Mouse (Mus musculus) limb, embryonic 14.5 days (tissue): ENCODE data around the gene Gm10428. TPM values are rescaled to one million over a fixed set of nuclear protein-coding genes. Genes with fewer than 3 reads are reported as not detected.

Experiments used
- ATAC-seq: fragments of 200-750 bp; cut with Nextera tagmentation; 2 replicates; pipeline ENCODE4 v1.8.0; 2017; ENCODE audit warnings: low read depth, moderate number of reproducible peaks, moderate TSS enrichment; ENCODE audit not compliant: low FRiP score
- DNase-seq: peaks from one replicate; pipeline ENCODE4 v3.0.0-alpha.2; 2015; ENCODE audit warnings: low spot score
- H3K27ac ChIP-seq: fragments of 300-500 bp; sonication (generic); replicated peaks from 2 replicates; pipeline ENCODE4 v1.5.1; 2014; ENCODE audit warnings: low read depth, mild to moderate bottlenecking, low read length, moderate library complexity, mixed read lengths
- H3K27me3 ChIP-seq: fragments of 300-500 bp; sonication (generic); 2 replicates; pipeline ENCODE4 v1.6.1; 2014; ENCODE audit warnings: low read length, mixed read lengths; ENCODE audit not compliant: control insufficient read depth, insufficient read depth
- H3K36me3 ChIP-seq: fragments of 300-500 bp; sonication (generic); 2 replicates; pipeline ENCODE4 v1.6.1; 2014; ENCODE audit warnings: mild to moderate bottlenecking, low read length, moderate library complexity, mixed read lengths; ENCODE audit not compliant: control insufficient read depth, insufficient read depth
- H3K4me1 ChIP-seq: fragments of 300-500 bp; sonication (generic); 2 replicates; pipeline ENCODE4 v1.6.1; 2014; ENCODE audit warnings: antibody characterized with exemption, low read length, mixed read lengths; ENCODE audit not compliant: control insufficient read depth, insufficient read depth
- H3K4me2 ChIP-seq: fragments of 300-500 bp; sonication (generic); replicated peaks from 2 replicates; pipeline ENCODE4 v1.6.1; 2014; ENCODE audit warnings: low read depth, mild to moderate bottlenecking, low read length, moderate library complexity; ENCODE audit not compliant: severe bottlenecking
- H3K4me3 ChIP-seq: fragments of 300-500 bp; sonication (generic); replicated peaks from 2 replicates; pipeline ENCODE4 v1.5.1; 2014; ENCODE audit warnings: low read length
- H3K9ac ChIP-seq: fragments of 300-500 bp; sonication (generic); 2 replicates; pipeline ENCODE4 v1.6.1; 2014; ENCODE audit warnings: mild to moderate bottlenecking, low read depth, low read length, moderate library complexity; ENCODE audit not compliant: severe bottlenecking
- H3K9me3 ChIP-seq: fragments of 300-500 bp; sonication (generic); 2 replicates; pipeline ENCODE4 v1.6.1; 2016; ENCODE audit warnings: low read length; ENCODE audit not compliant: control insufficient read depth
- POLR2A ChIP-seq: fragments of 200-500 bp; IDR thresholded peaks from 2 replicates; pipeline ENCODE4 v1.8.0; 2012; ENCODE audit warnings: inconsistent platforms, mild to moderate bottlenecking, moderate library complexity, borderline replicate concordance; ENCODE audit not compliant: insufficient read depth, insufficient read length; ENCODE audit errors: extremely low read depth
- WGBS: fragments of 180-500 bp; shearing (Covaris S2); extraction: QIAGEN DNeasy Blood & Tissue Kit; methylation state at CpG from one replicate; pipeline ENCODE4 v1.1.7; 2014; 5-methylcytosine and 5-hydroxymethylcytosine counted together
- polyA plus RNA-seq, 2 experiments: library from polyadenylated mRNA; depleted of rRNA in 1 of 2; stranded (reverse) in 1 of 2; unstranded in 1 of 2; fragments of >200 nt; fragmentation: Nextera tagmentation in 1 of 2; extraction: Ambion mirVana in 1 of 2; gene quantifications; 2 replicates each; pipeline versions ENCODE4 v1.2.1 to v1.2.3; 2012 to 2014

Gene Gm10428
- polyA plus RNA-seq, 2 experiments: not detected

- WGBS: 57% methylated on average over 9 of the region's 9 CpGs
- no peaks in the 10 kb centered on the region for H3K9me3 ChIP-seq
- H3K4me1 ChIP-seq: 0 out of 2 replicates have a peak, but pooled peaks cover 11% of the 10 kb centered on the region
- DNase-seq (no peak), ATAC-seq (no peak)
- no peak overlapping the region for H3K4me3 ChIP-seq
- no peaks in the 10 kb centered on the region for H3K36me3 ChIP-seq
- TF ChIP-seq POLR2A: no peak
- 0 out of 2 replicates have a peak, but pooled peaks cover 3% of the 10 kb centered on the region for H3K27me3 ChIP-seq
- no peak overlapping the region for H3K4me2 ChIP-seq
- H3K27ac ChIP-seq: no peak overlapping the region
- H3K9ac ChIP-seq: no peak overlapping the region
These were observed 8.0 kb downstream of the Gm10428 start for GRCm38 (mm10) chr11:62760755-62761457.

GRCm38 (mm10) chr11:62776510-62776909 lies 23.6 kb downstream of the Gm10428 start:
- Histone ChIP-seq H3K4me1 (no peaks in the 10 kb centered on the region), H3K27ac (no peak overlapping the region), H3K4me3 (no peak overlapping the region), H3K4me2 (no peak overlapping the region), H3K27me3 (no peaks in the 10 kb centered on the region), H3K36me3 (peaks cover 44% of the 10 kb centered on the region), H3K9me3 (peaks cover 57% of the 10 kb centered on the region), H3K9ac (no peak overlapping the region)
- ATAC-seq: no peak
- 97% methylated on average over 7 of the region's 7 CpGs for WGBS
- DNase-seq: no peak
- no peak for TF ChIP-seq POLR2A

- DNase-seq (peak; percentile 97), ATAC-seq (peak; percentile 99)
- Histone ChIP-seq H3K9me3 (peaks cover 9% of the 10 kb centered on the region; the same call in 1 of the 2 replicates), H3K9ac (peak within 1 kb of the TSS; percentile 78), H3K36me3 (peaks cover 35% of the 10 kb centered on the region), H3K27me3 (no peaks in the 10 kb centered on the region), H3K4me2 (peak within 1 kb of the TSS; percentile 74), H3K27ac (peak within 1 kb of the TSS; percentile 70), H3K4me1 (peaks cover 7% of the 10 kb centered on the region), H3K4me3 (peak within 1 kb of the TSS; percentile 55)
- 6% methylated on average over 32 of the region's 34 CpGs for WGBS
- TF ChIP-seq POLR2A: peak; percentile 51; the same call in 1 of the 2 replicates
These were observed 36.2 kb downstream of the Gm10428 start, which contains the start of gene Zfp286 for GRCm38 (mm10) chr11:62788935-62789616. Zfp286 (minus strand) TSS chr11:62789462.

- peak overlapping the region; percentile 78; the same call in 1 of the 2 replicates for H3K9ac ChIP-seq
- peak; percentile 11; the same call in 1 of the 2 replicates for ATAC-seq
- H3K4me3 ChIP-seq: peak overlapping the region; percentile 55
- H3K4me2 ChIP-seq: peak overlapping the region; percentile 74
- WGBS: 54% methylated on average over 3 of the region's 3 CpGs
- DNase-seq: no peak
- peaks cover 30% of the 10 kb centered on the region for H3K36me3 ChIP-seq
- no peaks in the 10 kb centered on the region for H3K27me3 ChIP-seq
- H3K4me1 ChIP-seq: peaks cover 7% of the 10 kb centered on the region
- H3K27ac ChIP-seq: peak overlapping the region; percentile 70
- H3K9me3 ChIP-seq: peaks cover 5% of the 10 kb centered on the region; the same call in 1 of the 2 replicates
- TF ChIP-seq POLR2A: no peak
These were observed 36.7 kb downstream of the Gm10428 start for GRCm38 (mm10) chr11:62789617-62789936.

Other genes with a start within 250 kb of the Gm10428 start
- gene Cenpv, start 213.8 kb upstream of the Gm10428 start, polyA plus RNA-seq (2012; rRNA removed): 40.5 and 47.6 TPM in 2 replicates
- 26.7 and 27.0 TPM in 2 replicates for gene Cenpv, start 213.8 kb upstream of the Gm10428 start, polyA plus RNA-seq (2014; fragmentation: Nextera tagmentation; extraction: Ambion mirVana)
- gene Ubb, start 201.9 kb upstream of the Gm10428 start, polyA plus RNA-seq (2012; rRNA removed): 3,111 and 3,234 TPM in 2 replicates
- 3,423 and 3,655 TPM in 2 replicates for gene Ubb, start 201.9 kb upstream of the Gm10428 start, polyA plus RNA-seq (2014; fragmentation: Nextera tagmentation; extraction: Ambion mirVana)
- 2.7 and 2.8 TPM in 2 replicates for gene Trpv2, start 178.6 kb upstream of the Gm10428 start, polyA plus RNA-seq (2012; rRNA removed)
- 2.9 and 4.3 TPM in 2 replicates for gene Trpv2, start 178.6 kb upstream of the Gm10428 start, polyA plus RNA-seq (2014; fragmentation: Nextera tagmentation; extraction: Ambion mirVana)
- 19.2 and 25.6 TPM in 2 replicates for gene Lrrc75a, start 104.6 kb upstream of the Gm10428 start, polyA plus RNA-seq (2012; rRNA removed)
- gene Lrrc75a, start 104.6 kb upstream of the Gm10428 start, polyA plus RNA-seq (2014; fragmentation: Nextera tagmentation; extraction: Ambion mirVana): 13.7 and 20.5 TPM in 2 replicates
- 69.7 and 87.4 TPM in 2 replicates for gene Mmgt2, start 104.4 kb upstream of the Gm10428 start, polyA plus RNA-seq (2012; rRNA removed)
- 56.9 and 66.1 TPM in 2 replicates for gene Mmgt2, start 104.4 kb upstream of the Gm10428 start, polyA plus RNA-seq (2014; fragmentation: Nextera tagmentation; extraction: Ambion mirVana)
- gene Zfp287, start 21.2 kb upstream of the Gm10428 start, polyA plus RNA-seq (2012; rRNA removed): 7.7 and 8.9 TPM in 2 replicates
- 9.2 and 10.7 TPM in 2 replicates for gene Zfp287, start 21.2 kb upstream of the Gm10428 start, polyA plus RNA-seq (2014; fragmentation: Nextera tagmentation; extraction: Ambion mirVana)
- gene Zfp286, start 36.4 kb downstream of the Gm10428 start, polyA plus RNA-seq (2012; rRNA removed): 14.0 and 17.0 TPM in 2 replicates
- gene Zfp286, start 36.4 kb downstream of the Gm10428 start, polyA plus RNA-seq (2014; fragmentation: Nextera tagmentation; extraction: Ambion mirVana): 22.2 and 31.9 TPM in 2 replicates
- gene Trim16, start 67.1 kb downstream of the Gm10428 start, polyA plus RNA-seq (2012; rRNA removed): 14.3 and 16.2 TPM in 2 replicates
- gene Trim16, start 67.1 kb downstream of the Gm10428 start, polyA plus RNA-seq (2014; fragmentation: Nextera tagmentation; extraction: Ambion mirVana): 19.8 and 22.8 TPM in 2 replicates
- gene Fbxw10, start 94.0 kb downstream of the Gm10428 start, polyA plus RNA-seq (2012; rRNA removed): 0.63 and 0.67 TPM in 2 replicates
- 0.56 and 0.72 TPM in 2 replicates for gene Fbxw10, start 94.0 kb downstream of the Gm10428 start, polyA plus RNA-seq (2014; fragmentation: Nextera tagmentation; extraction: Ambion mirVana)
- gene Tvp23b, start 126.4 kb downstream of the Gm10428 start, polyA plus RNA-seq (2012; rRNA removed): 38.2 and 40.1 TPM in 2 replicates
- 60.4 and 65.6 TPM in 2 replicates for gene Tvp23b, start 126.4 kb downstream of the Gm10428 start, polyA plus RNA-seq (2014; fragmentation: Nextera tagmentation; extraction: Ambion mirVana)
- 0.52 TPM in 1 of 2 replicates, not detected in the other for gene Cdrt4, start 198.1 kb downstream of the Gm10428 start, polyA plus RNA-seq (2012; rRNA removed)
- 0.36 and 0.58 TPM in 2 replicates for gene Cdrt4, start 198.1 kb downstream of the Gm10428 start, polyA plus RNA-seq (2014; fragmentation: Nextera tagmentation; extraction: Ambion mirVana)